ENCODE assay signal across 11 mouse cellular contexts in the genomic region with DNA sequence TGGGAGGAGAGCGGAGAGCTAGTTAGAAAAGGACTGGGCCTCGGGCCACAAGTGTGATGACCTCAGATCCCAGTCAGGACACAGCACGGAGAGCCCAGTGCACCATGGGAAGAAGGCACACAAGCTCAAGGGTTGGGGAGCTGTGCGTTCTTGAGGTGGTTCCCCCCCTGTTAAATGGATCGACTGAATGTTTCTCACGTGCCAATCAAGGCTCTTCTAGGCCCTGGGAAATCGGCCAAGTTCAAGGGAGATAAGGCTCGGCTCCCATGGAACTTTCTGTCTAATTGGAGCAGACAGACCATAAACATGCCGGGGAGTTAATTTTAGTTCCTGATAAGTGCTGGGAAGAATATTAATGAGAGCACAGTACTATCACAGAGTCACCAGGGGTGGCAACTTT. TPM values are rescaled to one million over a fixed set of nuclear protein-coding genes. Genes with fewer than 3 reads are reported as not detected.
DNase-seq lines count a peak whose midpoint lies in the region; ATAC-seq and TF ChIP-seq lines count a peak whose summit lies in the region.
"Had no signal": no experiment of that assay in that cellular context is flagged by ENCODE, and none has a peak within 500 bp of the region (broad histone marks: within the 10 kb centered on the region; RNA-seq: fewer than 3 reads in every experiment).

No protein-coding gene starts in this region.

- H3K79me2 ChIP-seq in liver, adult 2 months (ENCODE audit: control insufficient read depth, insufficient read depth, low read length), result no peaks in the 10 kb centered on the region

- no peak overlapping the region for H3K4me2 ChIP-seq in liver, embryonic 11.5 days
- H3K4me2 ChIP-seq: embryonic facial prominence, embryonic 13.5 days; liver, embryonic 15.5 days had no signal

- 0 out of 2 replicates have a peak, but pooled peaks cover under 1% of the 10 kb centered on the region for H3K27me3 ChIP-seq in liver, adult 2 months (ENCODE audit: control insufficient read depth, insufficient read depth, low read length)
- peaks cover 42% of the 10 kb centered on the region for H3K27me3 ChIP-seq in liver, embryonic 11.5 days (replicated peaks; ENCODE audit: control insufficient read depth, insufficient read depth, low read length)

- H3K9me3 ChIP-seq in liver, embryonic 11.5 days (ENCODE audit: control insufficient read depth, low read length), result no peaks in the 10 kb centered on the region
- H3K9me3 ChIP-seq: embryonic facial prominence, embryonic 13.5 days; hindbrain, embryonic 10.5 days; liver, embryonic 15.5 days had no signal

- no peaks in the 10 kb centered on the region for H3K36me3 ChIP-seq in liver, adult 2 months (ENCODE audit: control insufficient read depth, insufficient read depth, low read length)
- H3K36me3 ChIP-seq in liver, embryonic 11.5 days (ENCODE audit: control insufficient read depth, insufficient read depth, low read length), result no peaks in the 10 kb centered on the region
- H3K36me3 ChIP-seq: embryonic facial prominence, embryonic 13.5 days; hindbrain, embryonic 10.5 days; liver, embryonic 15.5 days had no signal

- H3K9ac ChIP-seq in liver, adult 2 months (ENCODE audit: low read depth, low read length), result no peak overlapping the region
- H3K9ac ChIP-seq in liver, embryonic 11.5 days (ENCODE audit: low read depth, low read length), result no peak overlapping the region
- H3K9ac ChIP-seq: embryonic facial prominence, embryonic 13.5 days; liver, embryonic 15.5 days had no signal

- WGBS in liver, adult 2 months, result 41% methylated on average over 9 of the region's 9 CpGs
- WGBS in liver, embryonic 11.5 days, result 46% methylated on average over 9 of the region's 9 CpGs

- no peak for ATAC-seq in liver, embryonic 11.5 days (replicated peaks; ENCODE audit: low FRiP score)
- no peak for ATAC-seq in granulocyte monocyte progenitor cell, adult 5-6 weeks (replicated peaks; ENCODE audit: poor library complexity, severe bottlenecking)

- TF ChIP-seq POLR2A in liver, adult 2 months (IDR thresholded peaks at IDR 0.05; ENCODE audit: extremely low read depth, insufficient read depth, low read length), result no peak

- no peak for TF ChIP-seq CTCF in liver, adult 2 months (IDR thresholded peaks at IDR 0.05; ENCODE audit: low read depth, low read length)

- DNase-seq in liver, adult 2 months (ENCODE audit: extremely low read depth, low read depth, low spot score), result peak; percentile 58
- DNase-seq in liver, embryonic 11.5 days (ENCODE audit: low spot score), result no peak
- DNase-seq in heart, adult 9 months (ENCODE audit: low spot score in 2 of 2), result peak; percentile 81 to 83
- peak; percentile 32 to 44 for DNase-seq in kidney, adult 8-10 months
- peak; percentile 39 for DNase-seq in lung, postnatal 25 days (ENCODE audit: low spot score)
- DNase-seq in spleen, adult 12 weeks (ENCODE audit: low spot score), result no peak
- DNase-seq in right cerebral cortex, postnatal 4 days, result no peak

- H3K4me1 ChIP-seq in liver, adult 2 months (ENCODE audit: control insufficient read depth, insufficient read depth, low read length), result peaks cover 2% of the 10 kb centered on the region; the same call in 1 of the 2 replicates
- peaks cover 19% of the 10 kb centered on the region for H3K4me1 ChIP-seq in liver, embryonic 11.5 days (replicated peaks; ENCODE audit: control insufficient read depth, insufficient read depth, low read length)

- H3K27ac ChIP-seq in liver, adult 2 months (replicated peaks; ENCODE audit: insufficient read depth, low read depth, low read length), result no peak overlapping the region
- H3K27ac ChIP-seq in liver, embryonic 11.5 days (ENCODE audit: low read depth, low read length), result no peak overlapping the region
- H3K27ac ChIP-seq: embryonic facial prominence, embryonic 13.5 days; hindbrain, embryonic 10.5 days; liver, embryonic 15.5 days had no signal

- H3K4me3 ChIP-seq in liver, adult 2 months (ENCODE audit: insufficient read depth, low read depth, low read length), result no peak overlapping the region
- no peak overlapping the region for H3K4me3 ChIP-seq in liver, embryonic 11.5 days (ENCODE audit: low read depth, low read length)
- H3K4me3 ChIP-seq: embryonic facial prominence, embryonic 13.5 days; hindbrain, embryonic 10.5 days; liver, embryonic 15.5 days had no signal

RNA-seq across cellular contexts. Expression of gene Grhl3, which starts 8.0 kb away (rescaled TPM):
- total RNA-seq in liver, adult 2 months (2014; rRNA removed), result 0.07 and 0.09 TPM in 2 replicates
- 0.04 and 0.06 TPM in 2 replicates for polyA plus RNA-seq in liver, adult 2 months (2012; rRNA removed)
- polyA plus RNA-seq in liver, embryonic 11.5 days (2014; fragmentation: Nextera tagmentation; extraction: Ambion mirVana), result 2.7 and 3.7 TPM in 2 replicates
- total RNA-seq in granulocyte monocyte progenitor cell, adult 5-6 weeks (2014; fragmentation: Nextera tagmentation), result not detected in 2 replicates
- not detected in 2 replicates for total RNA-seq in granulocyte monocyte progenitor cell, adult 5-6 weeks (2017)

Comparison
In these comparisons a context has a peak if more than half of its experiments do, and no peak if none do; other contexts are left out.
1. DNase-seq: peak in liver, adult 2 months (single experiment), heart, adult 9 months (2 of 2), kidney, adult 8-10 months (2 of 2) and lung, postnatal 25 days (single experiment); none in liver, embryonic 11.5 days (single experiment), spleen, adult 12 weeks (single experiment) and right cerebral cortex, postnatal 4 days (single experiment).